Mouse (Mus musculus): ENCODE results near the gene Clmn.

- TF ChIP-seq POLR2A (IDR thresholded peaks at IDR 0.05; ENCODE audit: control insufficient read depth in 1 of 2, insufficient read depth in 1 of 2, low read depth in 1 of 2, low read length in 2 of 2, poor library complexity in 1 of 2) (no peak), UBTF (IDR thresholded peaks at IDR 0.05; ENCODE audit: borderline replicate concordance, insufficient read depth, low read depth, low read length) (no peak), ZC3H11A (IDR thresholded peaks at IDR 0.05; ENCODE audit: low read depth, low read length) (no peak), ZKSCAN1 (IDR thresholded peaks at IDR 0.05; ENCODE audit: low read depth, low read length) (no peak), ZMIZ1 (IDR thresholded peaks at IDR 0.05; ENCODE audit: low read depth, low read length) (no peak), CTCF (IDR thresholded peaks at IDR 0.05 in 2 of 3, conservative IDR thresholded peaks at IDR 0.05 in 1 of 3; ENCODE audit: control insufficient read depth in 1 of 3, insufficient read depth in 1 of 3, low read depth in 2 of 3, low read length in 3 of 3, poor library complexity in 1 of 3, severe bottlenecking in 1 of 3) (no peak), KAT2A (conservative IDR thresholded peaks at IDR 0.05; ENCODE audit: low read depth, low read length) (no peak), CHD2 (IDR thresholded peaks at IDR 0.05; ENCODE audit: low read length) (no peak), ZNF384 (IDR thresholded peaks at IDR 0.05; ENCODE audit: low read depth, low read length) (no peak), MXI1 (IDR thresholded peaks at IDR 0.05; ENCODE audit: low read depth, low read length) (no peak), SIN3A (IDR thresholded peaks at IDR 0.05; ENCODE audit: low read length) (no peak), POLR2AphosphoS5 (IDR thresholded peaks at IDR 0.05; ENCODE audit: borderline replicate concordance, low read depth, low read length) (no peak)
Measured at GRCm38 (mm10) chr12:104721011-104721410, 143.9 kb downstream of the Clmn start.
